Mouse (Mus musculus): ENCODE results near the gene Dpy19l3. TPM values are rescaled to one million over a fixed set of nuclear protein-coding genes. Genes with fewer than 3 reads are reported as not detected.

Gene Dpy19l3
- polyA plus RNA-seq, 1 experiment from 2014 or later, result 11.2 TPM

Other genes starting within 250 kb of the Dpy19l3 start
- gene Tdrd12, start 216.7 kb downstream of the Dpy19l3 start, polyA plus RNA-seq (2015; fragmentation: Nextera tagmentation; extraction: Ambion mirVana), result 0.88 and 0.99 TPM in 2 replicates
- gene Nudt19, start 198.2 kb downstream of the Dpy19l3 start, polyA plus RNA-seq (2015; fragmentation: Nextera tagmentation; extraction: Ambion mirVana), result 89.9 and 104 TPM in 2 replicates
- gene Rgs9bp, start 168.9 kb downstream of the Dpy19l3 start, polyA plus RNA-seq (2015; fragmentation: Nextera tagmentation; extraction: Ambion mirVana), result 0.49 and 0.51 TPM in 2 replicates
- gene Ankrd27, start 168.2 kb downstream of the Dpy19l3 start, polyA plus RNA-seq (2015; fragmentation: Nextera tagmentation; extraction: Ambion mirVana), result 15.3 and 15.6 TPM in 2 replicates
- gene Pdcd5, start 106.9 kb downstream of the Dpy19l3 start, polyA plus RNA-seq (2015; fragmentation: Nextera tagmentation; extraction: Ambion mirVana), result 260 and 285 TPM in 2 replicates
- gene Zfp507, start 48.5 kb upstream of the Dpy19l3 start, polyA plus RNA-seq (2015; fragmentation: Nextera tagmentation; extraction: Ambion mirVana), result 9.9 and 13.4 TPM in 2 replicates